Mouse (Mus musculus) kidney, embryonic 15.5 days (tissue): ENCODE measurements around the gene Aagab. TPM values are rescaled to one million over a fixed set of nuclear protein-coding genes. Genes with fewer than 3 reads are reported as not detected.

Experiments used
- ATAC-seq: fragments of 200-750 bp; cut with Nextera tagmentation; replicated peaks from 2 replicates; pipeline ENCODE4 v1.8.0; 2017; ENCODE audit warnings: moderate TSS enrichment; ENCODE audit not compliant: low FRiP score
- H3K27ac ChIP-seq: fragments of 300-500 bp; sonication (generic); 2 replicates; pipeline ENCODE4 v1.5.1; 2015; ENCODE audit warnings: mild to moderate bottlenecking, inconsistent platforms
- H3K27me3 ChIP-seq: fragments of 300-500 bp; sonication (generic); 2 replicates; pipeline ENCODE4 v1.6.1; 2015; ENCODE audit warnings: inconsistent platforms
- H3K36me3 ChIP-seq: fragments of 300-500 bp; sonication (generic); 2 replicates; pipeline ENCODE4 v1.6.1; 2015; ENCODE audit warnings: inconsistent platforms
- H3K4me1 ChIP-seq: fragments of 300-500 bp; sonication (generic); 2 replicates; pipeline ENCODE4 v1.6.1; 2015; ENCODE audit warnings: inconsistent platforms
- H3K4me2 ChIP-seq: fragments of 300-500 bp; sonication (generic); 2 replicates; pipeline ENCODE4 v1.6.1; 2015; ENCODE audit warnings: moderate library complexity, mild to moderate bottlenecking, inconsistent platforms
- H3K4me3 ChIP-seq: fragments of 300-500 bp; sonication (generic); replicated peaks from 2 replicates; pipeline ENCODE4 v1.5.1; 2015; ENCODE audit warnings: mild to moderate bottlenecking, inconsistent platforms
- H3K9ac ChIP-seq: fragments of 300-500 bp; sonication (generic); 2 replicates; pipeline ENCODE4 v1.6.1; 2015; ENCODE audit warnings: mild to moderate bottlenecking, inconsistent platforms
- H3K9me3 ChIP-seq: fragments of 300-500 bp; sonication (generic); replicated peaks from 2 replicates; pipeline ENCODE4 v1.6.1; 2016; ENCODE audit warnings: inconsistent platforms
- WGBS: fragments of 180-500 bp; shearing (Covaris S2); methylation state at CpG from one replicate; pipeline ENCODE4 v1.1.7; 2015; ENCODE audit warnings: mixed read lengths; 5-methylcytosine and 5-hydroxymethylcytosine counted together
- polyA plus RNA-seq: library from polyadenylated mRNA; unstranded; fragments of >200 nt; fragmentation: Nextera tagmentation; extraction: Ambion mirVana; gene quantifications from 2 replicates; pipeline ENCODE4 v1.2.1, GENCODE M21; 2015

The Aagab gene
- polyA plus RNA-seq, 1 experiment from 2014 or later: 33.3 TPM

DNA sequence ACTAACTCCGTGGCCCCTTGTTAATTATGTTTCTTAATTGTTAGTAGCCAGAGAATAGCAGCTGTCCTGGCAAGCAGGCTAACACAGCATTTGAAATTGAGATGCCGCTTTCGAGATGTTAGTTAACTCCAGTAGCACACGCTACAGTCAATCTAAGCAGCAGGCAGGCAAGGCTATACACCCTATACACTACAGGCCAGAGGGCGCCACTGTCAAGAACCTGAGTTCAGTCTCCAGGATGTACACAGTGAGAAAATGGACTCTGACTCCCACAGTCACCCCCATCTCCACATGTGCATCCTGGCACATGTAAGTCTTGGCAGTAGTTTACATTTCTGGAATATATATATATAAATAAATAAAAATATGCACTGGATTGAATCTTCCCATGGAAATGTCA lies 22.8 kb upstream of the Aagab start:
- no peaks in the 10 kb centered on the region for H3K4me1 ChIP-seq
- no peaks in the 10 kb centered on the region for H3K9me3 ChIP-seq
- H3K27me3 ChIP-seq: no peaks in the 10 kb centered on the region
- H3K4me2 ChIP-seq: no peak overlapping the region
- ATAC-seq: no peak
- H3K27ac ChIP-seq: no peak overlapping the region
- H3K36me3 ChIP-seq: no peaks in the 10 kb centered on the region
- WGBS: 75% methylated on average over 5 of the region's 5 CpGs
- H3K4me3 ChIP-seq: no peak overlapping the region
- H3K9ac ChIP-seq: no peak overlapping the region

DNA sequence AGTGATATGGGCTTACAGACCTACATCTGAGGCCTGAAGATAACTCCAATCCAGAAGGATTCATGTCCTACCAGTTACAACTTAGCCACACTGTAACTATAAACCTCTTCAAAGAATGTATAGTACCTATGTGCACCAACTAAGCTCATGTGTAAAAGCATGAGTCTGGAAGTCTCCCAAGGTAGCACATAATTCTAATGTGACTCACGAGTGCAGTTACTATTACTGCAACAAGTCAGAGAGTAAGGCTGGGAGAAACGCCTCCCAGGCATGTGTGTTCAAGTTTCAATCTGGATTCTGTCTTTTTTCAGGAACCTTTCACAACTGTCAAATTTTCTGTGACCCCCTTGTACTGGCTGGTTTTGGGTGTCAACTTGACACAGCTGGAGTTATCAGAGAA lies 22.4 kb upstream of the Aagab start:
- H3K9ac ChIP-seq: no peak overlapping the region
- 84% methylated on average over 2 of the region's 2 CpGs for WGBS
- no peak for ATAC-seq
- H3K27me3 ChIP-seq: no peaks in the 10 kb centered on the region
- H3K36me3 ChIP-seq: no peaks in the 10 kb centered on the region
- H3K9me3 ChIP-seq: no peaks in the 10 kb centered on the region
- H3K4me1 ChIP-seq: no peaks in the 10 kb centered on the region
- no peak overlapping the region for H3K27ac ChIP-seq
- no peak overlapping the region for H3K4me3 ChIP-seq
- no peak overlapping the region for H3K4me2 ChIP-seq

DNA sequence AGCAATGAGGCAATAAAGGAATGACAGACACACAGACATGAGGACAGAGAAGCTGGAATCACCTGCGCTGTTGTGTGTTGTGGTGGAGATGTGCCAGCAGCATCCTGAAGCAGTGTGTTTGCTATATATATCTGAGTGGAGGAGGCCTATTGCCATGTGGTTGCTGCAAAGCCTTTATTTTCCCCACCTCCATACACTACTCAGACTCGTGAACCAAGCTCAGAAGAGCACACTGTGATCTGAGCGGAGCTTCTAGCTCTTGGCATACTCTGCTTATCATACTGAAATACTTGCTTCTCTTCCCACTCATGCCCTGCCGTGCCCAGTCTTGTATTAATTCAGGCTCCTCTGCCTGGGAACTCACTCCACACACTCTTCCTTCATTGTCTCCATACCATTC lies 20.7 kb upstream of the Aagab start:
- Histone ChIP-seq H3K27ac (no peak overlapping the region), H3K4me3 (no peak overlapping the region), H3K9ac (no peak overlapping the region), H3K27me3 (no peaks in the 10 kb centered on the region), H3K36me3 (no peaks in the 10 kb centered on the region), H3K9me3 (0 out of 2 replicates have a peak, but pooled peaks cover 3% of the 10 kb centered on the region), H3K4me2 (no peak overlapping the region), H3K4me1 (no peaks in the 10 kb centered on the region)
- ATAC-seq: no peak
- 84% methylated on average over 4 of the region's 4 CpGs for WGBS

DNA sequence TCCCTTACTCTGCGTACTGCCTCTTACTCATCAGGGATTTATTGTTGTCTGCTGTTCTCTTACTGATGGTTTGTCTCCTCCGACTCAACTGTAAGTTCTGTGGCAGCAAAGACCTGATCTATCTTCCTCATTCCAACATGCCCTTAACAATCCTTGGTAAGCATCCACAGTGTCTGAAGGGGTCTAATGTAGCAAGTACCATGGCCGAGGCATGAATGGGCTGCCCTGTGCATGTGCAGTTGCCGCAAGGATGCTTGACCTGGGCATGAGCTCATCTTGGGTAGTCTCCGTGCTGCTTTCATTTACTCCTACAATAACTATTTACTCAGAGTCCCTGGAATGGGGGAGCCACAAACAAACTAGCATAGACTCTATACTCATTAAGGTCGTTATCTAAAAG lies 17.2 kb upstream of the Aagab start:
- Histone ChIP-seq H3K4me3 (no peak overlapping the region), H3K9me3 (0 out of 2 replicates have a peak, but pooled peaks cover 3% of the 10 kb centered on the region), H3K4me1 (no peaks in the 10 kb centered on the region), H3K9ac (no peak overlapping the region), H3K36me3 (no peaks in the 10 kb centered on the region), H3K27me3 (no peaks in the 10 kb centered on the region), H3K4me2 (no peak overlapping the region), H3K27ac (no peak overlapping the region)
- 91% methylated on average over 6 of the region's 6 CpGs for WGBS
- no peak for ATAC-seq

DNA sequence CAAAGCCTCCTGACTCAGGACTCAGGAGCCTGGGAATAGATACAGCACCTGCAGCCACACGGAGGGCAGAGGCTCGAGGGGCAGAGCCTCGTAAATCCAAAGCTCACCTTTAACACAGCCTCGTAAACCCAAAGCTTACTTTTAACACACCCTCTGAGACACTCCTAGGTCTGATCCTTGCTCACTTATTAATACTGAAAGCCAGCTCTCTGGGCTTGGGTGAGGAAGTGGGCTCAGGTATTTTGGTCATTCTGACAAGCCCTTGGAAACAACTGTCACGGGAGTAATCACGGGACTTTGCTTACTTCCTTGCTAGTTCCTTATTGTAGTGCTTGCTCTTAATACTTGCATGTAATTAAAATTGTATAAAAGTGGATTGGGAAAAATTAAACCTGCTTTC lies 13.3 kb upstream of the Aagab start:
- no peak overlapping the region for H3K4me3 ChIP-seq
- no peak for ATAC-seq
- H3K36me3 ChIP-seq: no peaks in the 10 kb centered on the region
- H3K4me2 ChIP-seq: no peak overlapping the region
- WGBS: 34% methylated on average over 6 of the region's 6 CpGs
- H3K27me3 ChIP-seq: no peaks in the 10 kb centered on the region
- H3K9ac ChIP-seq: no peak overlapping the region
- no peak overlapping the region for H3K27ac ChIP-seq
- 0 out of 2 replicates have a peak, but pooled peaks cover 3% of the 10 kb centered on the region for H3K9me3 ChIP-seq
- H3K4me1 ChIP-seq: no peaks in the 10 kb centered on the region

DNA sequence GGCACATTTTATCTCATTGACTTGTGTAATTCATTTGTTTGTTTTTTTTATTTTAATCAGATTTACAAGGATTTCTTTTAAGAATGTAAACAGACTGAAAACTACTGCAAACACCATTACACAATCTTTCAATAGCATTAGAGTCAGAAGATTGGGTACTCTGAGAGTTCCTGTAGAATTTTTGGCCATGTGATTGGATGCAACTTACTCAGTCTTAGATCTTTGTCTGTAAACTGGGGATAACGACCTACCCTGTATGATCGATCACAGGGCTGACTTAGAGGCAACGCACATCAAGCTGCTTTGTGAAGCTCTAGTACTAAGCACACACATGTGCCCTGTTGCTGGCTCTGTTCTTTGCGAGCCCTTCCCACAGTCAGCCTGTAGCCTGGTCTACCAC lies 11.9 kb upstream of the Aagab start:
- H3K36me3 ChIP-seq: no peaks in the 10 kb centered on the region
- ATAC-seq: no peak

DNA sequence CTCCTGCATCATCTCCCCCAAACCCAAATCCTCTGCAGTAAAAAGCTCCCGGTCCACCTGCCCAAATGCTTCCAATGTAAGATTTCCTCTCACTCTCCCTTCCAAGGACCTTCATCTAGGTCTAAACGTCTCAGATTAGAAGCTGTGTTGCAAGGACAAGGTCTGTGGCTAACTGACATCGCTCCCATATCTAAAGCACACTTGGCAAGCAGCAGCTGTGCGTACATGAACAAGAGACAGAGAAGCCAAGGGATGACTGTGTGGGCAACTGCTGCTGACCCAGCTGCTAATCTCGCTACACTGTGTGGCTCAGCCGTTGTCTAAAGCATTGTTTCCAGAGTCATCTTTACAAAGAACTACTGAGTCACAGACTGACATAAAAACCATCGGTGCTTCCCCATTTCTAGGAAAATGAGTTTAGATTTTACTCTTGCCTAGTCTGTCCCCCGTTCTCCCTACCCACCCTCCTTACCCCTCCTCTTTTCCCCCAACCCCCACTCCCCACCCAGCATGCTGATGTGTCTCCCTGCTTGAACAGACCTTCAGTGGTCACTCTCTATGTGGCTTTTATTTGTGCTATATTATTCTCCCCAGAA lies 10.7 kb upstream of the Aagab start:
- Histone ChIP-seq H3K9me3 (no peaks in the 10 kb centered on the region), H3K36me3 (no peaks in the 10 kb centered on the region), H3K4me1 (no peaks in the 10 kb centered on the region), H3K27me3 (no peaks in the 10 kb centered on the region), H3K4me2 (no peak overlapping the region), H3K4me3 (no peak overlapping the region), H3K27ac (no peak overlapping the region), H3K9ac (no peak overlapping the region)
- WGBS: 84% methylated on average over 8 of the region's 8 CpGs
- ATAC-seq: no peak

More for the DNA sequence above, 11.9 kb upstream of the Aagab start:
- H3K27ac ChIP-seq: no peak overlapping the region
- H3K4me2 ChIP-seq: no peak overlapping the region
- WGBS: 96% methylated on average over 4 of the region's 4 CpGs
- no peaks in the 10 kb centered on the region for H3K27me3 ChIP-seq
- no peaks in the 10 kb centered on the region for H3K4me1 ChIP-seq
- no peak overlapping the region for H3K4me3 ChIP-seq
- 0 out of 2 replicates have a peak, but pooled peaks cover 3% of the 10 kb centered on the region for H3K9me3 ChIP-seq
- H3K9ac ChIP-seq: no peak overlapping the region

DNA sequence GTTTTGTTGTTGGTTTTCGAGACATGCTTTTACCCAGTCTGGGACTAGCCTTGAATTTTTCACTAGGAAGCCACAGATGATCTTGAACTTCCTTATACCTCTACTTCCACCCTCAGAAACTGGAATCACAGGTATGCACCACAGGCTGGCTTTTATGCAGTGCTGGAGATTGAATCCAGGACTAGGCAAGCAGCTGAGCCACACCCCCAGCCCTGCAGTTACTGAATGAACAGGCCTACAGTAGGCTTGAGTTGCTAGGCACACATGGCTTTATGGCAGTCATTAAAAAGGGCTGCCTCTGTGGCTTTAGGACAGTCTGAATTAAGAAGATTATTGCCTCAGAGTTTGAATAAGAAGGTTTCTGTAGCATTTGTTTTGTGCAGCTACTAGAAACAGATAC lies 7.4 kb upstream of the Aagab start:
- no peaks in the 10 kb centered on the region for H3K4me1 ChIP-seq
- H3K4me3 ChIP-seq: no peak overlapping the region
- WGBS: 91% methylated on average over 1 of the region's 1 CpGs
- H3K4me2 ChIP-seq: no peak overlapping the region
- no peaks in the 10 kb centered on the region for H3K9me3 ChIP-seq
- no peak overlapping the region for H3K9ac ChIP-seq
- no peak for ATAC-seq
- no peak overlapping the region for H3K27ac ChIP-seq
- no peaks in the 10 kb centered on the region for H3K36me3 ChIP-seq
- H3K27me3 ChIP-seq: no peaks in the 10 kb centered on the region

DNA sequence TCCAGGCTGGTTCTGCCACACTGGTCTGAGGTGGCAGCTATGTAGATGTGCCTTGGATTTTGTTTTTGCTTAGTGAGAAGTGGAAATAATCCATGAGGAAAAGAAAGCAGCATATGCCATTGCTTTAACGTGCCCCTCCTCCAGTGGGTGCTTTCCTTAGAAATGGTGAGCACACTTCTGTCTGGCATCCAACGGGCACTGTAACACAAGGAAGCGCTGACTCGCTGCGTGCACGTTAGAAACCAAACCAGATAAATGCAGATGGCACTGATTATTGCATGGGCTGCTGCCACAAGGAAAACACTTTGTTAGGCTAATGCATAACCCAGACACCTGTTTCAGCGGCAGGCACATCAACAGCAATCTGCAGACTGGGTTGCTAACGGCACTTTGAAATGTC lies 6.8 kb upstream of the Aagab start:
- Histone ChIP-seq H3K36me3 (no peaks in the 10 kb centered on the region), H3K27ac (no peak overlapping the region), H3K9ac (no peak overlapping the region), H3K9me3 (no peaks in the 10 kb centered on the region), H3K4me1 (no peaks in the 10 kb centered on the region), H3K4me3 (no peak overlapping the region), H3K27me3 (no peaks in the 10 kb centered on the region), H3K4me2 (no peak overlapping the region)
- 87% methylated on average over 8 of the region's 8 CpGs for WGBS
- no peak for ATAC-seq

DNA sequence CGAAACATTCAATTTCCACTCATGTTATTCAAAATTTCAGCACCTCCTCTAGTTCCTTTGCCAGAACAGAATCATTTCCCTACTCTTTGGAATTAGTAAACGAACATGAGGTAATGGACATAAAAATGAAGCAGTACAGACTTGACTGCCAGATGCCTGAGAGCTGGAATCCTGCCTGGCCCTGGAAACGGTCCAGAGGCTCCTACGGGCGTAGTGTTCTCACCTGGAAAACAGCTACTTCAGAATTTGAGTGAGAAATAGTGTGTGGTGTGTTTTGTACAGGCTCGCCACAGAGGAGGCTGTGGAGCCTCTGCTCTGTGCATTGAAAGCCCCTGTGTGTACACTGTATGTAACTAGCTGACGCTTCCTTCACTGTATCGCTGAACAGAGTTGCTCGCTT lies 5.8 kb upstream of the Aagab start:
- no peaks in the 10 kb centered on the region for H3K36me3 ChIP-seq
- ATAC-seq: no peak
- no peaks in the 10 kb centered on the region for H3K4me1 ChIP-seq
- H3K9ac ChIP-seq: no peak overlapping the region
- H3K27ac ChIP-seq: no peak overlapping the region
- WGBS: 80% methylated on average over 9 of the region's 9 CpGs
- no peaks in the 10 kb centered on the region for H3K27me3 ChIP-seq
- no peak overlapping the region for H3K4me3 ChIP-seq
- no peaks in the 10 kb centered on the region for H3K9me3 ChIP-seq
- H3K4me2 ChIP-seq: no peak overlapping the region

DNA sequence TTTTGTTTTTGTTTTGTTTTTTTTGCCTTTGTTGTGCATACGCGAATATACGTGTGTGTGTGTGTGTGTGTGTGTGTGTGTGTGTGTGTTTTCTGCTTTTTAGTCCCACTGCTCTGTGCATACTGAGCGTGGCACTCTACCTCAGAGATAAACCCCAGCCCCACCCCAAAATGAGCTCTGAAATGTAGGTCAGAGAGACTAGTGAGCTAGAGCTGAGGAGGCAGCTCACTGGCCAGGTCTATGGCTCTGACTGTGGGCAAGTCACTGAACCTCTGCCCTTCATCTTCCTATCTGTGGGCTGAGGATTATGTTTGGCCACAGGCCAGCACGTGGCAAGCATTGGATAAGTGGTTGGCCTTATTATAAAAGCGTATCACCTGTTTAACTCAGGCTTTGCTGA lies 1.4 kb downstream of the Aagab start:
- H3K4me3 ChIP-seq: peak overlapping the region; percentile 90
- ATAC-seq: no peak
- no peaks in the 10 kb centered on the region for H3K36me3 ChIP-seq
- peaks cover 24% of the 10 kb centered on the region for H3K4me1 ChIP-seq
- WGBS: 65% methylated on average over 6 of the region's 6 CpGs
- H3K4me2 ChIP-seq: peak overlapping the region; percentile 66
- H3K27me3 ChIP-seq: no peaks in the 10 kb centered on the region
- no peak overlapping the region for H3K27ac ChIP-seq
- H3K9me3 ChIP-seq: no peaks in the 10 kb centered on the region
- H3K9ac ChIP-seq: no peak overlapping the region

DNA sequence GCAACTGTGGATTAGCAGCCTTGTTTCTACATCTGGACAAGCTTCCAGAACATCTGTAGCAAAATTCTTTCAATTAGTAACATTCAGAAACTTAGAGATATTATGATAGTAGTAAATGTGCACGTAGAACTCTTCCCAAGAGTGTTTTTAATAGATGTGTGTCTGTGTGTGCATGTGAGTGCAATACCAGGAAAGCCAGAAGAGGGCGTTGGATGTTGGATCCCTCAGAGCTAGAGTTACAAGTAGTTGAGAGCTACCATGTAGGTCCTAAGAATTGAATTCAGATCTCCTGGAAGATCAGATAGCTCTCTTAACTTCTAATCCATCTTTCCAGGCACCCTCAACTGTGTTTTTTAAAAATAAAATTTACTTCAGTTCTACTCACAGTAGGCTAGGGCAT lies 4.1 kb downstream of the Aagab start:
- Histone ChIP-seq H3K4me1 (peaks cover 46% of the 10 kb centered on the region), H3K9ac (no peak overlapping the region), H3K27ac (no peak overlapping the region), H3K9me3 (no peaks in the 10 kb centered on the region), H3K36me3 (no peaks in the 10 kb centered on the region), H3K27me3 (no peaks in the 10 kb centered on the region), H3K4me3 (no peak overlapping the region), H3K4me2 (no peak overlapping the region)
- WGBS: 80% methylated on average over 2 of the region's 2 CpGs
- no peak for ATAC-seq

DNA sequence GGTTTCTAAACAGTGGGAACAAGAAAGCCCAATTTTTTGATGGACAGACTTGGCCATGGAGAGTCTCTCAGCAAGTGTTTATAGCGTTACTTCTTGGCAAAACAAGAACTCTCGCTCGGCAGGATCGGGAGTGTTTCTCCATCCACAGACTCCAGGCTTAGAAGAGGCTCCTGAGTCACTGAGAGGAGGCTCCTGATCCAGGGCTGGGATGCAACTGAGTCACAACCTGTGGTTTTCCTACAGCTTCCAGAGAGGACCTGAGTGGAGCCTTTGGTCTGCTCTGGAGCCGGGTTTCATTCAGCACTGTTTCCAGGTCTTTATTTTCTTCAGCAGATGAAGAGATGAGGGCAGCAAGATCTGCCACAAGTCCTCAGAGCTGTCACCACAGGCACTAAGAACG lies 5.5 kb downstream of the Aagab start:
- Histone ChIP-seq H3K27me3 (no peaks in the 10 kb centered on the region), H3K9me3 (no peaks in the 10 kb centered on the region), H3K4me3 (no peak overlapping the region), H3K4me2 (no peak overlapping the region), H3K27ac (no peak overlapping the region), H3K9ac (no peak overlapping the region), H3K36me3 (no peaks in the 10 kb centered on the region), H3K4me1 (peaks cover 55% of the 10 kb centered on the region)
- WGBS: 89% methylated on average over 6 of the region's 6 CpGs
- no peak for ATAC-seq
